Mouse (Mus musculus) intestine, embryonic 15.5 days (tissue): ENCODE results near the gene Acp5. TPM values are rescaled to one million over a fixed set of nuclear protein-coding genes. Genes with fewer than 3 reads are reported as not detected.

Source experiments
- ATAC-seq: fragments of 200-750 bp; cut with Nextera tagmentation; 2 replicates; pipeline ENCODE4 v1.8.0; 2017; ENCODE audit warnings: moderate TSS enrichment, moderate library complexity
- H3K27ac ChIP-seq: fragments of 300-500 bp; sonication (generic); 2 replicates; pipeline ENCODE4 v1.5.1; 2015; ENCODE audit warnings: mild to moderate bottlenecking, inconsistent platforms
- H3K27me3 ChIP-seq: fragments of 300-500 bp; sonication (generic); replicated peaks from 2 replicates; pipeline ENCODE4 v1.6.1; 2015; ENCODE audit warnings: inconsistent platforms
- H3K36me3 ChIP-seq: fragments of 300-500 bp; sonication (generic); 2 replicates; pipeline ENCODE4 v1.6.1; 2015; ENCODE audit warnings: inconsistent platforms
- H3K4me1 ChIP-seq: fragments of 300-500 bp; sonication (generic); replicated peaks from 2 replicates; pipeline ENCODE4 v1.6.1; 2015; ENCODE audit warnings: inconsistent platforms
- H3K4me2 ChIP-seq: fragments of 300-500 bp; sonication (generic); replicated peaks from 2 replicates; pipeline ENCODE4 v1.6.1; 2015; ENCODE audit warnings: mild to moderate bottlenecking, inconsistent platforms
- H3K4me3 ChIP-seq: fragments of 300-500 bp; sonication (generic); replicated peaks from 2 replicates; pipeline ENCODE4 v1.5.1; 2015; ENCODE audit warnings: inconsistent platforms
- H3K9ac ChIP-seq: fragments of 300-500 bp; sonication (generic); 2 replicates; pipeline ENCODE4 v1.6.1; 2015; ENCODE audit warnings: inconsistent platforms
- H3K9me3 ChIP-seq: fragments of 300-500 bp; sonication (generic); 2 replicates; pipeline ENCODE4 v1.6.1; 2016; ENCODE audit warnings: inconsistent platforms
- WGBS: fragments of 180-500 bp; shearing (Covaris S2); methylation state at CpG from one replicate; pipeline ENCODE4 v1.1.7; 2015; 5-methylcytosine and 5-hydroxymethylcytosine counted together
- polyA plus RNA-seq: library from polyadenylated mRNA; unstranded; fragments of >200 nt; fragmentation: Nextera tagmentation; extraction: Ambion mirVana; gene quantifications from 2 replicates; pipeline ENCODE4 v1.2.1, GENCODE M21; 2015

Acp5 gene
- polyA plus RNA-seq, 1 experiment from 2014 or later: 39.0 TPM

- H3K27ac ChIP-seq: no peak overlapping the region
- peak overlapping the region; percentile 86 for H3K4me3 ChIP-seq
- peaks cover 12% of the 10 kb centered on the region for H3K4me1 ChIP-seq
- WGBS: 37% methylated on average over 10 of the region's 10 CpGs
- no peak for ATAC-seq
- H3K27me3 ChIP-seq: no peaks in the 10 kb centered on the region
- H3K9me3 ChIP-seq: no peaks in the 10 kb centered on the region
- peak overlapping the region; percentile 86 for H3K4me2 ChIP-seq
- peaks cover 4% of the 10 kb centered on the region for H3K36me3 ChIP-seq
- no peak overlapping the region for H3K9ac ChIP-seq
Observed at GRCm38 (mm10) chr9:22117754-22118456, 17.6 kb downstream of the Acp5 start.

GRCm38 (mm10) chr9:22116740-22117426, 18.6 kb downstream of the Acp5 start, which contains the start of gene Elof1:
Elof1 (minus strand) TSS chr9:22117172.
- ATAC-seq: peak; percentile 97
- Histone ChIP-seq H3K9ac (peak within 1 kb of the TSS; percentile 86), H3K27ac (peak within 1 kb of the TSS; percentile 68), H3K36me3 (peaks cover 11% of the 10 kb centered on the region), H3K4me3 (peak within 1 kb of the TSS; percentile 86), H3K9me3 (no peaks in the 10 kb centered on the region), H3K4me2 (peak within 1 kb of the TSS; percentile 86), H3K4me1 (peaks cover 12% of the 10 kb centered on the region), H3K27me3 (no peaks in the 10 kb centered on the region)
- WGBS: under 1% methylated on average over 52 of the region's 52 CpGs

- H3K36me3 ChIP-seq: peaks cover 11% of the 10 kb centered on the region
- H3K4me1 ChIP-seq: peaks cover 12% of the 10 kb centered on the region
- no peak overlapping the region for H3K27ac ChIP-seq
- WGBS: 20% methylated on average over 15 of the region's 15 CpGs
- H3K4me3 ChIP-seq: peak overlapping the region; percentile 86
- H3K9me3 ChIP-seq: no peaks in the 10 kb centered on the region
- H3K9ac ChIP-seq: peak overlapping the region; percentile 86
- H3K4me2 ChIP-seq: peak overlapping the region; percentile 86
- ATAC-seq: no peak
- no peaks in the 10 kb centered on the region for H3K27me3 ChIP-seq
Observed at GRCm38 (mm10) chr9:22116086-22116485, 19.4 kb downstream of the Acp5 start.

- WGBS: 91% methylated on average over 4 of the region's 4 CpGs
- Histone ChIP-seq H3K4me2 (peak overlapping the region; percentile 86), H3K4me1 (peaks cover 12% of the 10 kb centered on the region), H3K36me3 (peaks cover 11% of the 10 kb centered on the region), H3K27ac (no peak overlapping the region), H3K9ac (0 out of 2 replicates have a peak overlapping the region, but pooled peaks have one; percentile 86), H3K27me3 (no peaks in the 10 kb centered on the region), H3K9me3 (no peaks in the 10 kb centered on the region), H3K4me3 (peak overlapping the region; percentile 86)
- ATAC-seq: no peak
Observed at GRCm38 (mm10) chr9:22115635-22116034, 19.9 kb downstream of the Acp5 start.

- Histone ChIP-seq H3K9ac (no peak overlapping the region), H3K4me1 (no peaks in the 10 kb centered on the region), H3K4me2 (no peak overlapping the region), H3K27me3 (no peaks in the 10 kb centered on the region), H3K27ac (no peak overlapping the region), H3K36me3 (peaks cover 17% of the 10 kb centered on the region), H3K9me3 (no peaks in the 10 kb centered on the region), H3K4me3 (no peak overlapping the region)
- no peak for ATAC-seq
- 89% methylated on average over 9 of the region's 9 CpGs for WGBS
Observed at GRCm38 (mm10) chr9:22108194-22108593, 27.3 kb downstream of the Acp5 start.

- H3K4me1 ChIP-seq: peaks cover 13% of the 10 kb centered on the region
- peak overlapping the region; percentile 22 for H3K4me3 ChIP-seq
- peak; percentile 67 for ATAC-seq
- 1% methylated on average over 18 of the region's 18 CpGs for WGBS
- peak overlapping the region; percentile 64 for H3K27ac ChIP-seq
- peak overlapping the region; percentile 36 for H3K4me2 ChIP-seq
- no peaks in the 10 kb centered on the region for H3K36me3 ChIP-seq
- H3K9me3 ChIP-seq: no peaks in the 10 kb centered on the region
- H3K27me3 ChIP-seq: peaks cover 24% of the 10 kb centered on the region
- H3K9ac ChIP-seq: 0 out of 2 replicates have a peak overlapping the region, but pooled peaks have one; percentile 17
Observed at GRCm38 (mm10) chr9:22099922-22100321, 35.6 kb downstream of the Acp5 start.

GRCm38 (mm10) chr9:22098993-22099696, 36.4 kb downstream of the Acp5 start, which contains the start of gene Cnn1:
Cnn1 (plus strand) TSS chr9:22099216.
- peak; percentile 52; the same call in 1 of the 2 replicates for ATAC-seq
- 4% methylated on average over 14 of the region's 14 CpGs for WGBS

GRCm38 (mm10) chr9:22095854-22096307, 39.6 kb downstream of the Acp5 start:
- Histone ChIP-seq H3K27me3 (peaks cover 23% of the 10 kb centered on the region), H3K9ac (peak overlapping the region; percentile 43), H3K9me3 (no peaks in the 10 kb centered on the region), H3K27ac (no peak overlapping the region), H3K4me1 (peaks cover 13% of the 10 kb centered on the region), H3K4me2 (peak overlapping the region; percentile 77), H3K36me3 (no peaks in the 10 kb centered on the region), H3K4me3 (peak overlapping the region; percentile 33)
- WGBS: under 1% methylated on average over 24 of the region's 24 CpGs
- peak; percentile 85 for ATAC-seq

More at GRCm38 (mm10) chr9:22098993-22099696, 36.4 kb downstream of the Acp5 start, which contains the start of gene Cnn1:
- peaks cover 13% of the 10 kb centered on the region for H3K4me1 ChIP-seq
- H3K4me2 ChIP-seq: peak within 1 kb of the TSS; percentile 36
- no peaks in the 10 kb centered on the region for H3K9me3 ChIP-seq
- H3K27me3 ChIP-seq: peaks cover 24% of the 10 kb centered on the region
- peak within 1 kb of the TSS; percentile 64 for H3K27ac ChIP-seq
- H3K4me3 ChIP-seq: peak within 1 kb of the TSS; percentile 22
- H3K9ac ChIP-seq: peak within 1 kb of the TSS; percentile 17; the same call in 1 of the 2 replicates
- H3K36me3 ChIP-seq: no peaks in the 10 kb centered on the region

- no peak overlapping the region for H3K4me3 ChIP-seq
- WGBS: 84% methylated on average over 6 of the region's 6 CpGs
- no peaks in the 10 kb centered on the region for H3K9me3 ChIP-seq
Observed at GRCm38 (mm10) chr9:22092746-22093145, 42.8 kb downstream of the Acp5 start.

GRCm38 (mm10) chr9:22089986-22090385, 45.5 kb downstream of the Acp5 start:
- no peak overlapping the region for H3K4me3 ChIP-seq
- H3K4me1 ChIP-seq: peaks cover 6% of the 10 kb centered on the region
- no peak overlapping the region for H3K4me2 ChIP-seq
- no peaks in the 10 kb centered on the region for H3K9me3 ChIP-seq
- no peak overlapping the region for H3K27ac ChIP-seq
- no peak for ATAC-seq
- no peaks in the 10 kb centered on the region for H3K27me3 ChIP-seq
- no peak overlapping the region for H3K9ac ChIP-seq
- WGBS: 78% methylated on average over 7 of the region's 7 CpGs
- H3K36me3 ChIP-seq: no peaks in the 10 kb centered on the region

More at GRCm38 (mm10) chr9:22092746-22093145, 42.8 kb downstream of the Acp5 start:
- no peak overlapping the region for H3K9ac ChIP-seq
- no peak overlapping the region for H3K27ac ChIP-seq
- no peak for ATAC-seq
- H3K36me3 ChIP-seq: no peaks in the 10 kb centered on the region
- no peak overlapping the region for H3K4me2 ChIP-seq
- peaks cover 4% of the 10 kb centered on the region for H3K4me1 ChIP-seq
- H3K27me3 ChIP-seq: no peaks in the 10 kb centered on the region

GRCm38 (mm10) chr9:22089281-22089680, 46.2 kb downstream of the Acp5 start:
- 95% methylated on average over 7 of the region's 7 CpGs for WGBS
- H3K4me3 ChIP-seq: no peak overlapping the region
- no peak overlapping the region for H3K9ac ChIP-seq
- H3K27ac ChIP-seq: no peak overlapping the region
- H3K9me3 ChIP-seq: no peaks in the 10 kb centered on the region
- no peaks in the 10 kb centered on the region for H3K27me3 ChIP-seq
- no peak overlapping the region for H3K4me2 ChIP-seq
- no peaks in the 10 kb centered on the region for H3K36me3 ChIP-seq
- peaks cover 8% of the 10 kb centered on the region for H3K4me1 ChIP-seq
- no peak for ATAC-seq
